Mouse (Mus musculus): ENCODE results near the gene Srrt. TPM values are rescaled to one million over a fixed set of nuclear protein-coding genes. Genes with fewer than 3 reads are reported as not detected.

The Srrt gene
- polyA plus RNA-seq, 3 experiments from 2014 or later = 58.1 to 76.1 (median 61.2) TPM

Other genes with a start within 250 kb of the Srrt start
- gene Serpine1, start 235.4 kb downstream of the Srrt start, polyA plus RNA-seq (2017; shearing (Covaris generic)) = not detected
- 10 to 100 TPM; 12.2 to 16.5 (median 15.0) TPM for gene Trim56, start 191.5 kb downstream of the Srrt start, polyA plus RNA-seq (2017; shearing (Covaris generic))
- gene Muc3, start 158.4 kb downstream of the Srrt start, polyA plus RNA-seq (2017; shearing (Covaris generic)) = not detected
- gene Muc3a, start 95.3 kb downstream of the Srrt start, polyA plus RNA-seq (2017; shearing (Covaris generic)) = 1 to 10 TPM; 2.3 to 4.8 (median 4.2) TPM
- not detected for gene Ache, start 20.2 kb downstream of the Srrt start, polyA plus RNA-seq (2017; shearing (Covaris generic))
- gene Ufsp1, start 13.0 kb downstream of the Srrt start, polyA plus RNA-seq (2017; shearing (Covaris generic)) = 1 to 10 TPM in 2 of 3 experiments, under 1 TPM in 1; 0.32 to 2.0 (median 1.5) TPM
- gene Trip6, start 6.7 kb upstream of the Srrt start, polyA plus RNA-seq (2017; shearing (Covaris generic)) = 1 to 10 TPM; 1.4 to 1.7 (median 1.6) TPM
- 10 to 100 TPM in 2 of 3 experiments, 1 to 10 TPM in 1; 6.0 to 15.2 (median 11.0) TPM for gene Slc12a9, start 25.9 kb upstream of the Srrt start, polyA plus RNA-seq (2017; shearing (Covaris generic))
- not detected for gene Ephb4, start 42.4 kb upstream of the Srrt start, polyA plus RNA-seq (2017; shearing (Covaris generic))
- under 1 TPM; 0.19 to 0.55 (median 0.24) TPM for gene Zan, start 169.4 kb upstream of the Srrt start, polyA plus RNA-seq (2017; shearing (Covaris generic))
- 10 to 100 TPM; 51.1 to 61.5 (median 59.1) TPM for gene Pop7, start 194.8 kb upstream of the Srrt start, polyA plus RNA-seq (2017; shearing (Covaris generic))
- 10 to 100 TPM; 14.0 to 33.6 (median 31.4) TPM for gene Gigyf1, start 210.9 kb upstream of the Srrt start, polyA plus RNA-seq (2017; shearing (Covaris generic))
- not detected for gene Epo, start 225.6 kb upstream of the Srrt start, polyA plus RNA-seq (2017; shearing (Covaris generic))
- 10 to 100 TPM; 63.1 to 85.4 (median 72.9) TPM for gene Gnb2, start 225.8 kb upstream of the Srrt start, polyA plus RNA-seq (2017; shearing (Covaris generic))
- not detected for gene Actl6b, start 245.8 kb upstream of the Srrt start, polyA plus RNA-seq (2017; shearing (Covaris generic))

Measured in inflammation-experienced regulatory T-cells, adult 6 months (primary cell).